Mouse (Mus musculus): ENCODE measurements around the gene Pxdc1. TPM values are rescaled to one million over a fixed set of nuclear protein-coding genes. Genes with fewer than 3 reads are reported as not detected.

Gene Pxdc1
- total RNA-seq, 1 experiment from 2014 or later, result 8.8 TPM

Other genes starting within 250 kb of the Pxdc1 start
- gene Fam50b, start 81.4 kb upstream of the Pxdc1 start, total RNA-seq (2021), result not detected in 2 replicates
- 100 and 102 TPM in 2 replicates for gene Prpf4b, start 221.8 kb upstream of the Pxdc1 start, total RNA-seq (2021)

Measured in adrenal gland, postnatal 14 days (tissue).